Mouse (Mus musculus) C2C12 (cell line): ENCODE data around the gene Cdhr5.

ENCODE experiments used
- CTCF ChIP-seq: IDR thresholded peaks from one replicate; pipeline ENCODE4 v1.5.1; 2011; ENCODE audit not compliant: control insufficient read depth, insufficient read depth, insufficient read length
- MAX ChIP-seq: IDR thresholded peaks from one replicate; pipeline ENCODE4 v1.6.1; 2011; ENCODE audit warnings: mild to moderate bottlenecking, control low read depth

GRCm38 (mm10) chr7:141270631-141271030 lies 6.0 kb downstream of the Cdhr5 start:
- TF ChIP-seq CTCF (no peak), MAX (no peak)
